Mouse (Mus musculus): ENCODE data around the gene Smarcd1. TPM values are rescaled to one million over a fixed set of nuclear protein-coding genes. Genes with fewer than 3 reads are reported as not detected.

Smarcd1 gene
- polyA plus RNA-seq, 1 experiment, result 17.4 TPM

DNA sequence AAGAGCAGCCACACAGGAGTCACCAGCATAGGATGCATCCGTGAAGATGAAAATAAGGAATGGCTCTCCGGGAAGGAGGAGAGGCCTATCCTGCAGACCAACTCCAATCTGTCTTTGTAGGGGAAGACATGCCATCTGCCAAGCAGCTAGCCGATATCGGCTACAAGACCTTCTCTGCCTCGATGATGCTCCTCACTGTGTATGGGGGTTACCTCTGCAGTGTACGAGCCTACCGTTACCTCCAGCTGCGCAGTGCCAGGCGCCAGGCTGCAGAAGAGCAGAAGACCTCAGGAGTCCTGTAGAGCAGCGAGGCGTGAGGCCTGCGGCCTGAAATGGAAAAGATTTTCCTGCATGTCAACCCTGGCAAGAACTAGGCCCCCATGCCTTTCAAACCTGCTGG is 25.6 kb downstream of the Smarcd1 start:
- Histone ChIP-seq H3K4me3 (ENCODE audit: insufficient read depth, low read depth, low read length) (no peak overlapping the region), H3K4me1 (ENCODE audit: control insufficient read depth, insufficient read depth, insufficient read length, low read length) (peaks cover 7% of the 10 kb centered on the region; the same call in 1 of the 2 replicates), H3K27ac (replicated peaks; ENCODE audit: low read depth, low read length) (no peak overlapping the region)

DNA sequence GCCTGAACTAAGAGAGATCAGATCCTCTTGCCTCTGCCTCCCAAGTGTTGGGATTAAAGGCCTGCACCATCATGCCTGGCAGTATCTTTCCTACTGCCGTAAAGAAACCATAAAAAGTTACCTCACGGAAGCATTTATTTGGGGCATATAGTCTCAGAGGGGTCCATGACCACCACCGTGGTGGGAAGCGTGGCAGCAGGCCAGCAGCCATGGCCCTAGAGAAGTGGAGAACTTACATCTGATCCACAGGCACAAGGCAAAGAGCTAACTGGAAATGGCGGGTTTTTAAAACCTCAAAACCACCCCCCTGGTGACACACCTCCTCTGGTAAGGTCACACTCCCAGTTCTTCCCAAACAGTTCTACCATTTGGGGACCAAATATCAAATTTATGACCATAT is 26.3 kb downstream of the Smarcd1 start:
- Histone ChIP-seq H3K4me1 (ENCODE audit: control insufficient read depth, insufficient read depth, insufficient read length, low read length) (peaks cover 6% of the 10 kb centered on the region; the same call in 1 of the 2 replicates), H3K27ac (replicated peaks; ENCODE audit: low read depth, low read length) (no peak overlapping the region), H3K4me3 (ENCODE audit: insufficient read depth, low read depth, low read length) (no peak overlapping the region)

DNA sequence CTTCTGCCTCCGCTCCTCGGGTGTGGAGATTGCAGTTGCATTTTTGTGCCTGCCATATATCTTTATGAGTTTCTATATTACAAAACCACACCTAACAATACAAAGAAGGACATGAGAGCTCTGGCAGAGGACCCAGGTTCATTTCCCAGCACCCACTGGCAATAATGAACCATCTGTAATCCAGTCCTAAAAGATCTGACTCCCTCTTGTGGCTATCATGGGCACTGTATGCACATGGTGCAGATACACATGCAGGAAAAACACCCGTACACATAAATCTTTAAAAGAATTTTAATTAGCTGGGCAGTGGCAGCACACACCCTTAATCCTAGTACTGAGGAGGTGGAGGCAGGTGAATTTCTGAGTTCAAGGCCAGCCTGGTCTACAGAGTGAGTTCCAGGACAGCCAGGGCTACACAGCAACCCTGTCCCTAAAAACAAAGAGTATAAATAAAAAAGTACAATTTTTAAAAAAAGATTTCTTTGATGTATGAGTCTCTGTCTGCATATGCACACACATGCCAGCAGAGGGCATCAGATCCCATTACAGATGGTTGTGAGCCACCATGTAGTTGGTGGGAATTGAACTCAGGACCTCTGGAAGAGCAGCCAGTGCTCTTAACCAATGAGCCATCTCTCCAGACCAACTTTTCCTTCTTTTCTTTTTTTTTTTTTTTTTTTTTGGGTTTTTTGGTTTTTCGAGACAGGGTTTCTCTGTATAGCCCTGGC is 27.3 kb downstream of the Smarcd1 start:
- peaks cover 1% of the 10 kb centered on the region; the same call in 1 of the 2 replicates for H3K4me1 ChIP-seq (ENCODE audit: control insufficient read depth, insufficient read depth, insufficient read length, low read length)
- H3K27ac ChIP-seq (replicated peaks; ENCODE audit: low read depth, low read length), result no peak overlapping the region
- no peak overlapping the region for H3K4me3 ChIP-seq (ENCODE audit: insufficient read depth, low read depth, low read length)

DNA sequence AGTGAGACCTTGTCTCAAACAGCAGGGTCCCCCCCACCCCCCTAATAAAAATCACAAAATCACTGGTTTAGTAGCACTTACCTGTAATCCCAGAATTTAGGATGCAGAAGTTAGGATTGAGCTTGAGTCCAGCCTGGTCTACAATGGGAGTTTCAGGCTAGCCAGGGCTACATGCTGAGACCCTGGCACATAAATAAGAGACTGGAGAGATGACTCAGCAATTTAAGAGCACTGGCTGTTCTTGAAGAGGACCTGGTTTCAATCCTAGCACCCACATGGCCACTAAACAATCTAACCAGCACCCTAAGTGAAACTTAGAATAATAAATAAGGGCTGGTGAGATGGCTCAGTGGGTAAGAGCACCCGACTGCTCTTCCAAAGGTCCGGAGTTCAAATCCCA is 29.2 kb downstream of the Smarcd1 start:
- H3K4me1 ChIP-seq (ENCODE audit: control insufficient read depth, insufficient read depth, insufficient read length, low read length), result no peaks in the 10 kb centered on the region
- H3K4me3 ChIP-seq (ENCODE audit: insufficient read depth, low read depth, low read length), result no peak overlapping the region
- H3K27ac ChIP-seq (replicated peaks; ENCODE audit: low read depth, low read length), result no peak overlapping the region

DNA sequence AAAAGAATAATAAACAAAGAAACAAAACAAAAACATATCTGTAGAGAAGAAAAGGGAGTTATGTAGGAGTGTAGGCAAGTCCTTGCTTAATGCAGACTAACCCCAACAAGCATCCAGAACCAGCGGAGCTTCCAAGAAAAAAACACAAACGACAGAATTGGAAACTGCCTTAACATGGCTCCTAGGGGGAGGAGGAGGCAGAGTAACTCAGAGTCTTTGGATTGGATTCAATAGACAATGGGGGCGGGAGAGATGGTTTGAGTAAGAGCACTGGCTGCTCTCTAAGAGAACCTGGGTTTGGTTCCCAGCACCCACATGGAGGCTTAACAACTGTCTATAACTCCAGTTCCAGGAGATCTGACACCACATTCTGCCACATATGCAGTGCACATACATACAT is 29.7 kb downstream of the Smarcd1 start:
- no peak overlapping the region for H3K27ac ChIP-seq (replicated peaks; ENCODE audit: low read depth, low read length)
- no peak overlapping the region for H3K4me3 ChIP-seq (ENCODE audit: insufficient read depth, low read depth, low read length)
- no peaks in the 10 kb centered on the region for H3K4me1 ChIP-seq (ENCODE audit: control insufficient read depth, insufficient read depth, insufficient read length, low read length)

DNA sequence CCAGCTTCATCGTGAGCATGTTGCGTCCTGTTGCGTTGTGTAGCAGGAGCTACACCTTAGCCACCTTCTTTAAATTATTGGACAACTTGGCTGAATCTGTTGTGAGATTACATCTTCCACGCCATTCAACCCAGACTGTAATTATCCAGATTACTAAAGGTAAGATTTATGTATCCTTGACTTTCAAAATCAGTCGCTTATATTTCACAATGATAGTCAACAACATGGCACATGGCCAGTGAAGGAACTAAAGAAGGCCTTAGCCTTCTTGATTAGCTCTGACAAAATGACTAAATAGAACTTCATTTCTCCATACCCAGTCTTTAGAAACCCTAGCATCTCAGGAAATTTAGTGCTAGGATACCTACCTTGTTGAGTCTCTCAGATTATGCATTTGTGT is 31.3 kb downstream of the Smarcd1 start:
- Histone ChIP-seq H3K4me1 (ENCODE audit: control insufficient read depth, insufficient read depth, insufficient read length, low read length) (no peaks in the 10 kb centered on the region), H3K27ac (replicated peaks; ENCODE audit: low read depth, low read length) (no peak overlapping the region), H3K4me3 (ENCODE audit: insufficient read depth, low read depth, low read length) (no peak overlapping the region)

DNA sequence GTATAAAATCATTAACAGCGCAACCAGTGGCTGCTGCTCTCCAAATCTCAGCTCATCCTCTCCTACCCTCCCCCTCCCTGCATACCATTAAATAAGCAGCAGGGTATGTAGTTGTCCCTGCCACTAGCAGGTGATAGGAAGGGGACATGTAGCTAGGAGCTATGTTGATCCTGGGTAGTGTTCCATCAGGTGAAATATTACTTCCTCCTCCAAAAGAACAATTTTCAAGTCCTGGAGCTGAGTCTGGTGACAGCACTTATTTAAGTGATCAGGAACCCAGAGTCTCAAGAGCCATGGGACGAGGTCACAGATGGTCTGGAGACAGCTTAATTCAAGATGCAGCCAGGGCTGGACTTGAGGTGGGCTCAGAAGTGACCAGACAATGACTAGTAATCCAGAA is 33.7 kb downstream of the Smarcd1 start:
- H3K4me1 ChIP-seq (ENCODE audit: control insufficient read depth, insufficient read depth, insufficient read length, low read length), result no peaks in the 10 kb centered on the region
- no peak overlapping the region for H3K27ac ChIP-seq (replicated peaks; ENCODE audit: low read depth, low read length)
- no peak overlapping the region for H3K4me3 ChIP-seq (ENCODE audit: insufficient read depth, low read depth, low read length)

DNA sequence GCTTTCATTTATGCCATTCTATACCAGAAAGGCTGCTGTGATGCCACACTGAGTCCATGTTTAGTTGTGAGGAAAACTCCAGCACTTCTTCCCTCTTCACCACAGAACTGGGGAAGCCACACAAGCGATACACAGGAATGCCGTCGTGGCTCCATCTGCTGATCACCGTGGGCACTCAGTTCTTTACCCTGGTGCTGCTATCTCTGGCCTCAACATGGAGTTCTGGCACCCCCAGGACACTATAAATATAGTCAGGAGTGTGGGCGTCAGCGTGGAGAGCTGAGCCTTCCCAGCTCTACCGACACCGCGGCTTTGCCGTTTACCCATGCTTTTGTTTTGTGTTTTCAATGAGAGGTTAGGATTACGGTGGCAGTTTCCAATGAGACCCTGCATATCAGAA is 34.7 kb downstream of the Smarcd1 start:
- no peak overlapping the region for H3K4me3 ChIP-seq (ENCODE audit: insufficient read depth, low read depth, low read length)
- H3K4me1 ChIP-seq (ENCODE audit: control insufficient read depth, insufficient read depth, insufficient read length, low read length), result no peaks in the 10 kb centered on the region
- H3K27ac ChIP-seq (replicated peaks; ENCODE audit: low read depth, low read length), result no peak overlapping the region

DNA sequence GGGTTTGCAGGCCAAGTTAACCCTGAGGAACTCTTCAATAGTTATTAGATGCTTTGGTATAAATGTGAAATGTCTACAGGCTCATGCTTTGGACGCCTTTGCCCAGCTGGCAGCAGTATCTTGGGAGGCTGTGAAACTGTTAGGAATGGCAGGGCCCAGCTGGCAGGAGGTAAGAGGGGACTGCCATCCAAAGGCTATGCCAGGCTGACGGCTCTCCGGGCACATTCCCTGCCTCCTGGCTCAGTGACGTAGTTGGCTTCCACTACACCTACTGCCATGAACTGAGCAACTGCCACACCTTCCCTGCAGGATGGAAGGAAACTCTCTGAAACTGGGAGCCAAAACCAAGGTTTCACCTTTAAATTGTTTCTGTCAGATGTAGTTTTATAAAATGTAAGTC is 38.3 kb downstream of the Smarcd1 start:
- Histone ChIP-seq H3K4me3 (ENCODE audit: insufficient read depth, low read depth, low read length) (no peak overlapping the region), H3K27ac (replicated peaks; ENCODE audit: low read depth, low read length) (no peak overlapping the region), H3K4me1 (ENCODE audit: control insufficient read depth, insufficient read depth, insufficient read length, low read length) (no peaks in the 10 kb centered on the region)

DNA sequence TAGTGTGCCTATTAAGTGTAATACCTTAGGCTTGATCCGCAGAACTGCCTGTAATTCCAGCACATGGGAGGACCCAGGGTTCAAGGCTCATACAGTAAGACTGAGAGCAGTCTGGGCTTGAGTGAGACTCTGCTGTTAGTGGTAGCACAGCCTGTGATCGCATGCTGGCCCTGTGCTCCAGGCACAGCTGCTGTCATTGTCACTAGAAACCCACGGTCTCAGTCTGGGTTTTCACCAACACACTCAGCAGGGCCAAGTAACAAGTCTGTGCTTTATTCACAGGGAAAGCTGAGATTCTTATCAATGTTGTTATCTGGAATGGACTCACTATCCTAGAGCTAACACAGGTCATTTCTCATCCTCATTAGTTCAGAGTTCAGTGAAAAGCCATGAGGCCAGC is 52.3 kb downstream of the Smarcd1 start:
- Histone ChIP-seq H3K27ac (replicated peaks; ENCODE audit: low read depth, low read length) (no peak overlapping the region), H3K4me3 (ENCODE audit: insufficient read depth, low read depth, low read length) (no peak overlapping the region), H3K4me1 (ENCODE audit: control insufficient read depth, insufficient read depth, insufficient read length, low read length) (no peaks in the 10 kb centered on the region)

Other genes with a start within 250 kb of the Smarcd1 start
- 1.1 and 1.9 TPM in 2 replicates for gene Nckap5l, start 244.4 kb upstream of the Smarcd1 start, polyA plus RNA-seq (2012; ENCODE audit: insufficient read depth, insufficient read length, missing spikeins)
- gene Bcdin3d, start 227.4 kb upstream of the Smarcd1 start, polyA plus RNA-seq (2012; ENCODE audit: insufficient read depth, insufficient read length, missing spikeins), result 3.3 and 8.0 TPM in 2 replicates
- gene Faim2, start 174.0 kb upstream of the Smarcd1 start, polyA plus RNA-seq (2012; ENCODE audit: insufficient read depth, insufficient read length, missing spikeins), result not detected in 2 replicates
- 1.1 TPM in 1 of 2 replicates, not detected in the other for gene Aqp2, start 123.1 kb upstream of the Smarcd1 start, polyA plus RNA-seq (2012; ENCODE audit: insufficient read depth, insufficient read length, missing spikeins)
- gene Aqp5, start 111.3 kb upstream of the Smarcd1 start, polyA plus RNA-seq (2012; ENCODE audit: insufficient read depth, insufficient read length, missing spikeins), result not detected in 2 replicates
- gene Aqp6, start 100.7 kb upstream of the Smarcd1 start, polyA plus RNA-seq (2012; ENCODE audit: insufficient read depth, insufficient read length, missing spikeins), result not detected in 2 replicates
- gene Racgap1, start 50.5 kb upstream of the Smarcd1 start, polyA plus RNA-seq (2012; ENCODE audit: insufficient read depth, insufficient read length, missing spikeins), result 1.9 TPM in 1 of 2 replicates, not detected in the other
- gene Asic1, start 31.8 kb upstream of the Smarcd1 start, polyA plus RNA-seq (2012; ENCODE audit: insufficient read depth, insufficient read length, missing spikeins), result not detected in 2 replicates
- gene Gm17349, start 3.4 kb downstream of the Smarcd1 start, polyA plus RNA-seq (2012; ENCODE audit: insufficient read depth, insufficient read length, missing spikeins), result not detected in 2 replicates
- gene Gpd1, start 15.4 kb downstream of the Smarcd1 start, polyA plus RNA-seq (2012; ENCODE audit: insufficient read depth, insufficient read length, missing spikeins), result 4,943 and 5,428 TPM in 2 replicates
- gene Cox14, start 23.5 kb downstream of the Smarcd1 start, polyA plus RNA-seq (2012; ENCODE audit: insufficient read depth, insufficient read length, missing spikeins), result 189 and 242 TPM in 2 replicates
- 16.6 and 18.9 TPM in 2 replicates for gene Cers5, start 70.8 kb downstream of the Smarcd1 start, polyA plus RNA-seq (2012; ENCODE audit: insufficient read depth, insufficient read length, missing spikeins)
- 9.0 and 18.3 TPM in 2 replicates for gene Lima1, start 173.3 kb downstream of the Smarcd1 start, polyA plus RNA-seq (2012; ENCODE audit: insufficient read depth, insufficient read length, missing spikeins)